Mouse (Mus musculus): ENCODE data around the gene Rassf8. TPM values are rescaled to one million over a fixed set of nuclear protein-coding genes. Genes with fewer than 3 reads are reported as not detected.

The Rassf8 gene
- polyA plus RNA-seq, 1 experiment from 2014 or later = 11.5 TPM

DNA sequence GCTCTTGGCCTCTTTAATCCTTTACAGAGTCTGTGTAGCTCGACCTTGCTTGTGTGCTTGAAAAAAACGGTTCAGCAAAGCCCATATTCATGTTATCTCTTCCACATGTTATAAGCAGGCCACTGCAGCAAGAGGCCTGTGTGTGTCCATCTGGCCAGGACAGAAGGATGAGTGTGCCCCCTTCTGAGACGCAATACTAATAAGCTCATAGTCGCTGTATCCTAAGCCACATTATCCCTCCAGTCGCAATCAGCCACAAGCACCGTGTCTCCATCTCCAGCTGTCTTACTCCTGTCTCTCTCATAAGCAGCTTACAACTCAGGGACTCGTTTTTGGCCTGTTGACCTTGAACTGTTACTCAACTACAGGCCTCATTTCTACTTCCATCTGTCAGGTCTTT lies 24.0 kb upstream of the Rassf8 start:
- WGBS = 72% methylated on average over 7 of the region's 7 CpGs
- H3K36me3 ChIP-seq (ENCODE audit: control insufficient read depth, insufficient read depth, low read length) = no peaks in the 10 kb centered on the region
- H3K4me3 ChIP-seq (ENCODE audit: low read length) = no peak overlapping the region
- H3K27me3 ChIP-seq (ENCODE audit: control insufficient read depth, insufficient read depth, low read length) = no peaks in the 10 kb centered on the region
- no peak overlapping the region for H3K9ac ChIP-seq (ENCODE audit: low read depth, low read length)
- no peak for ATAC-seq (ENCODE audit: low FRiP score, low TSS enrichment)
- no peaks in the 10 kb centered on the region for H3K4me1 ChIP-seq (ENCODE audit: control insufficient read depth, insufficient read depth, low read length)
- no peak overlapping the region for H3K27ac ChIP-seq (ENCODE audit: low read depth, low read length)
- H3K9me3 ChIP-seq (ENCODE audit: control insufficient read depth, low read length) = no peaks in the 10 kb centered on the region
- no peak overlapping the region for H3K4me2 ChIP-seq (replicated peaks; ENCODE audit: low read depth, low read length)

DNA sequence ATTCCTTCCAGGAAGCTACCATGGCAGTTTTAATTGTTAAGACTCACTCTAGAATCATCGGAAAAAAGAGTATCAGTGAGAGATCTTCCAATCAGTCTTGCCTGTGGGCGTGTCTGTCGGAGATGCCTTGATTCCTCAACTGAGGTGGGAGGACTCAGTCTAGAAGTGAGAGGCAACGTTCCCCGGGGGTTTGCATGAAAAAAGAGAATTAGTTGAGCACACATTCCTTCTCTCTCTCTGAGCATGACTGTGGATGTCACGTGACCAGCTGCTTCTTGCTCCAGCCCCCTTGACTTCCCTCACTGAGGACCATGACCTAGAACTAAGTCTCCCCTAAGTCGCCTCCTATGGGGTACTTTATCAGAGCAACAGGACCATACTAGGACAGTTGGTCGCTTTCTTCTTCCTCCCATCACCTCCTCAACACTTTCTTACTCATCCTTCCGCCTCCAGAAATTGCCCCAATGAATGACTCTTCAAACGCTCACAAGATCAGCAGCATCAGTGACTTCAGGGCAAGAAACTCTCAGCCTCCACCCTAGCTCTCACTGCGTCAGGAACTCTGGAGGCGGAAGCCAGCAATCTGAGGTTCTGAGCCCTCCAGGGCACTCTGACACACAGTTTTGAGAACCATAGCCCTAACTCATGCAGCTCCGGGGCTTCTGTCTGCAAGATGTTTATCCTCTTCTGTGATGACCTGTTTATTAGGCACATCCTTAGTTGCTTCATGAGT lies 23.3 kb upstream of the Rassf8 start:
- no peaks in the 10 kb centered on the region for H3K9me3 ChIP-seq (ENCODE audit: control insufficient read depth, low read length)
- no peak overlapping the region for H3K4me2 ChIP-seq (replicated peaks; ENCODE audit: low read depth, low read length)
- WGBS = 76% methylated on average over 13 of the region's 13 CpGs
- no peaks in the 10 kb centered on the region for H3K4me1 ChIP-seq (ENCODE audit: control insufficient read depth, insufficient read depth, low read length)
- no peak for ATAC-seq (ENCODE audit: low FRiP score, low TSS enrichment)
- no peaks in the 10 kb centered on the region for H3K27me3 ChIP-seq (ENCODE audit: control insufficient read depth, insufficient read depth, low read length)
- H3K36me3 ChIP-seq (ENCODE audit: control insufficient read depth, insufficient read depth, low read length) = no peaks in the 10 kb centered on the region
- no peak overlapping the region for H3K9ac ChIP-seq (ENCODE audit: low read depth, low read length)
- no peak overlapping the region for H3K27ac ChIP-seq (ENCODE audit: low read depth, low read length)
- H3K4me3 ChIP-seq (ENCODE audit: low read length) = no peak overlapping the region

DNA sequence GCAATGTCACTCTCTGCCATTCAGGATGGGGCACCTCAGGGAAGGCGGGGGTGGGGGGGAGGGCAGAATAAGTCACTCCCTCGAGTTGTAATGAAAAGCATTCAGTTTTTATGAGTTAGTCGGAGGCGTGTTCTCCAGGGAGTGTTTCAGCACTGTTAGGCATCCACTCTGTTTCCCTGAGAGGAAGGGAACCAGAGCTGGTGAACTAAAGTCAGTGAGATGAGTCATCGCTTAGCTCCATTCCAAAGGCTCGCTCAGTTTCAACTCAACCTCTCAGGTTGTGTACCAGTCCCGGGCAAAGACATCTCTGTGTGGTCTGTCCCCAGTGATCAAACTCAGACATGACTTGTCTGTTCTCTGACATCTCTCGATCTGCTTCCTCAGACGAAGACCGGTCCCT lies 20.7 kb upstream of the Rassf8 start:
- H3K27ac ChIP-seq (ENCODE audit: low read depth, low read length) = no peak overlapping the region
- H3K27me3 ChIP-seq (ENCODE audit: control insufficient read depth, insufficient read depth, low read length) = no peaks in the 10 kb centered on the region
- no peaks in the 10 kb centered on the region for H3K9me3 ChIP-seq (ENCODE audit: control insufficient read depth, low read length)
- WGBS = 68% methylated on average over 10 of the region's 10 CpGs
- ATAC-seq (ENCODE audit: low FRiP score, low TSS enrichment) = no peak
- H3K36me3 ChIP-seq (ENCODE audit: control insufficient read depth, insufficient read depth, low read length) = no peaks in the 10 kb centered on the region
- no peaks in the 10 kb centered on the region for H3K4me1 ChIP-seq (ENCODE audit: control insufficient read depth, insufficient read depth, low read length)
- no peak overlapping the region for H3K4me2 ChIP-seq (replicated peaks; ENCODE audit: low read depth, low read length)
- H3K4me3 ChIP-seq (ENCODE audit: low read length) = no peak overlapping the region
- H3K9ac ChIP-seq (ENCODE audit: low read depth, low read length) = no peak overlapping the region

DNA sequence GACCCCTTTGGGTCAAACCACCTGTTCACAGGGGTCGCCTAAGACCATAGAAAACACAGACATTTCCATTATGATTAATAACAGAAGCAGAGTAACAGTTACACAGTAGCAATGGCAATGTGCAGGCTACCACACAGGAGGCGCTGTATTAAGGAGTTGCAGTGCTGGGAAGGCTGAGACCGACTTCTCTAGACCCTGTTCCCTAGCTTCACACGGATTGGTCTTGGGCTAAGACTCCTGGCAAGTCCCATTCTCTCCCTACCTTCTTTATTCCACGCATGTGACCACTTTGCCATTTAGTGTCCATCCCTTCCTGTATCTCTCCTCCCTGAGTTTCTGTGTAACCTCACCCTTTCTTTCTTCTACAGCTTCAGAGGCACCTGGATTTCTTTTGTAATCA lies 19.6 kb upstream of the Rassf8 start:
- ATAC-seq (ENCODE audit: low FRiP score, low TSS enrichment) = no peak

DNA sequence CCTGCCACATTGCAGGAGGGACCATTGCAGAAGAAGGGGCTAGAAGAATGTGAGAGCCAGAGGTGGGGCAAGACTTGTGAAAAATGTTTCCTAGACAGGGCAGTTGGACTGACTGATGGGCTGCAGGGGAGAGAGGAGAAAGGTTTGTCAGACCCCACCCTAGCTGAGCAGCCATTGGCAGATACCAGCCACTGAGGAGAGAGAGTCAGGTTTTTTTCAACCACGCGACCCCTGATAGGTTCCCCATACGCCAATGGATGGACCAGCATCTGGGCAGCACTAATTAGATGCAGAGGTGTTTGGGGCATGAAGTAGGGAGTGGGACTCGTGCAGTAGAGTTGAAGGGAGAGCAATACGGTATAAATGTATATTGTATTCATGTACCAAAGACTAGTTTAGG lies 13.7 kb upstream of the Rassf8 start:
- no peak for ATAC-seq (ENCODE audit: low FRiP score, low TSS enrichment)
- 63% methylated on average over 5 of the region's 5 CpGs for WGBS

More for the DNA sequence above, 19.6 kb upstream of the Rassf8 start:
- Histone ChIP-seq H3K4me1 (ENCODE audit: control insufficient read depth, insufficient read depth, low read length) (no peaks in the 10 kb centered on the region), H3K27me3 (ENCODE audit: control insufficient read depth, insufficient read depth, low read length) (no peaks in the 10 kb centered on the region), H3K27ac (ENCODE audit: low read depth, low read length) (no peak overlapping the region), H3K9ac (ENCODE audit: low read depth, low read length) (no peak overlapping the region), H3K9me3 (ENCODE audit: control insufficient read depth, low read length) (no peaks in the 10 kb centered on the region), H3K4me2 (replicated peaks; ENCODE audit: low read depth, low read length) (no peak overlapping the region), H3K4me3 (ENCODE audit: low read length) (no peak overlapping the region), H3K36me3 (ENCODE audit: control insufficient read depth, insufficient read depth, low read length) (no peaks in the 10 kb centered on the region)
- WGBS = 56% methylated on average over 5 of the region's 5 CpGs

DNA sequence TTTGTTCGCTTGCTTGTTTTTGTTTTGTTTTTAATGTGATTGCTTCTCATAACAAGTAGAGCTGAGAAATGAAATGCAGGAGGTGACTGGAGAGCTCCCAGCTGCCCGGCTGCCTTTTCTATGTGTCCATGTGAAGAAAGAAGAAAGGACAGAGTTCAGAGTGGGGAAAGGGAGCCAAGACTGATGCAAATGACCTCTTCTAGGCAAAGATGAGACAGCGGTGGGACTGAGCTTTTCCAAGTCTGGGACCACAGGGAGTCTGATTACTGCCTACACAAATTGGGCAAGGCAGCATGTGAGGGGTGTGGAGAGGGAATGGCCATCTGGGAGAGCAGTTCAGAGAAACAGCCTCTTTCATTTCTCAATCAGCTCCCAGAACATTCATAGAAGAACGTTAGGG lies 13.3 kb upstream of the Rassf8 start:
- H3K9me3 ChIP-seq (ENCODE audit: control insufficient read depth, low read length) = no peaks in the 10 kb centered on the region
- ATAC-seq (ENCODE audit: low FRiP score, low TSS enrichment) = no peak
- 74% methylated on average over 4 of the region's 4 CpGs for WGBS
- no peak overlapping the region for H3K27ac ChIP-seq (ENCODE audit: low read depth, low read length)
- H3K4me1 ChIP-seq (ENCODE audit: control insufficient read depth, insufficient read depth, low read length) = no peaks in the 10 kb centered on the region
- no peak overlapping the region for H3K9ac ChIP-seq (ENCODE audit: low read depth, low read length)
- H3K4me2 ChIP-seq (replicated peaks; ENCODE audit: low read depth, low read length) = no peak overlapping the region
- H3K27me3 ChIP-seq (ENCODE audit: control insufficient read depth, insufficient read depth, low read length) = no peaks in the 10 kb centered on the region
- H3K36me3 ChIP-seq (ENCODE audit: control insufficient read depth, insufficient read depth, low read length) = no peaks in the 10 kb centered on the region
- no peak overlapping the region for H3K4me3 ChIP-seq (ENCODE audit: low read length)

More for the DNA sequence above, 13.7 kb upstream of the Rassf8 start:
- Histone ChIP-seq H3K27ac (ENCODE audit: low read depth, low read length) (no peak overlapping the region), H3K9ac (ENCODE audit: low read depth, low read length) (no peak overlapping the region), H3K36me3 (ENCODE audit: control insufficient read depth, insufficient read depth, low read length) (no peaks in the 10 kb centered on the region), H3K9me3 (ENCODE audit: control insufficient read depth, low read length) (no peaks in the 10 kb centered on the region), H3K4me1 (ENCODE audit: control insufficient read depth, insufficient read depth, low read length) (no peaks in the 10 kb centered on the region), H3K27me3 (ENCODE audit: control insufficient read depth, insufficient read depth, low read length) (no peaks in the 10 kb centered on the region), H3K4me2 (replicated peaks; ENCODE audit: low read depth, low read length) (no peak overlapping the region), H3K4me3 (ENCODE audit: low read length) (no peak overlapping the region)

DNA sequence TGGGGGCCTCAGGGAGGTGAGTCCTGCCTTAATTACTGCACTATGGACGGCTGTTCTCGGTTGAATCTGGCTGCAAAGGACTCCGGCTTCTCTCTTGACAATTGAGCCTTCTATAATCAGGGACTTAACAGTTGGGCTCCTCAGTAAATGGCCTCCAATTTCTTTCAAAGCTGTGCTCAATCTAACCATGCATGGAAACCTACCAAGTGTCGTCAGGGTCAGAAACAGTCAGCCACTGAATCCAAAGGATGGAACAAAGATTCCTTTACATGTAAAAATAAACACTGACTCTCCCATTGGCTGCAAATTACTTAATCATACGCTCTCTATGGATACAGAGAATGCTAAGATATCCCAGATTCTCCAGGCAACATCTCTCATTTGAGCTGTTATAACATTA lies 12.6 kb upstream of the Rassf8 start:
- no peak for ATAC-seq (ENCODE audit: low FRiP score, low TSS enrichment)
- 55% methylated on average over 5 of the region's 5 CpGs for WGBS
- Histone ChIP-seq H3K9ac (ENCODE audit: low read depth, low read length) (no peak overlapping the region), H3K4me1 (ENCODE audit: control insufficient read depth, insufficient read depth, low read length) (no peaks in the 10 kb centered on the region), H3K36me3 (ENCODE audit: control insufficient read depth, insufficient read depth, low read length) (no peaks in the 10 kb centered on the region), H3K27me3 (ENCODE audit: control insufficient read depth, insufficient read depth, low read length) (no peaks in the 10 kb centered on the region; the same call in 1 of the 2 replicates), H3K27ac (ENCODE audit: low read depth, low read length) (no peak overlapping the region), H3K4me2 (replicated peaks; ENCODE audit: low read depth, low read length) (no peak overlapping the region), H3K4me3 (ENCODE audit: low read length) (no peak overlapping the region), H3K9me3 (ENCODE audit: control insufficient read depth, low read length) (no peaks in the 10 kb centered on the region)

DNA sequence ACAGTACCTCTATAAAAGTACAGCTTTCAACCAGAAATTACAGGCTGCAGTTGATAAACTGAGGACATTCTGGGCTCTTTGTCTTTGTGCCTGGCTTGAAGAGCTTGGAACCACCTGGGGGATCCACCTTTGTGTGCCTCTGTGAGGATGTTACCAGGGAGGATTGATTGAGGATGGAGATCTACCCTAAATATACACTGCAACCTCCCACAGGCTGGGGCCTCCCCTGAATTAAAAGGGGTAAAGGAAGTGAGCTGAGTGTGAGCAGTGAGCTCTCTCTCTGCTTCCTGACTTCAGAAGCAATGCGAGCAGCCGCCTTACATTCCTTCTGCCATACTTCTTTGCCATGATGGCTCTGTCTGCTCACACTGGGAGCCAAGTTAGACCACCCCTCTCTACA lies 10.4 kb upstream of the Rassf8 start:
- Histone ChIP-seq H3K4me2 (replicated peaks; ENCODE audit: low read depth, low read length) (no peak overlapping the region), H3K4me1 (ENCODE audit: control insufficient read depth, insufficient read depth, low read length) (no peaks in the 10 kb centered on the region), H3K9me3 (ENCODE audit: control insufficient read depth, low read length) (no peaks in the 10 kb centered on the region), H3K27me3 (ENCODE audit: control insufficient read depth, insufficient read depth, low read length) (no peaks in the 10 kb centered on the region; the same call in 1 of the 2 replicates), H3K9ac (ENCODE audit: low read depth, low read length) (no peak overlapping the region), H3K4me3 (ENCODE audit: low read length) (no peak overlapping the region), H3K36me3 (ENCODE audit: control insufficient read depth, insufficient read depth, low read length) (no peaks in the 10 kb centered on the region), H3K27ac (ENCODE audit: low read depth, low read length) (no peak overlapping the region)
- WGBS = 75% methylated on average over 2 of the region's 2 CpGs
- ATAC-seq (ENCODE audit: low FRiP score, low TSS enrichment) = no peak

DNA sequence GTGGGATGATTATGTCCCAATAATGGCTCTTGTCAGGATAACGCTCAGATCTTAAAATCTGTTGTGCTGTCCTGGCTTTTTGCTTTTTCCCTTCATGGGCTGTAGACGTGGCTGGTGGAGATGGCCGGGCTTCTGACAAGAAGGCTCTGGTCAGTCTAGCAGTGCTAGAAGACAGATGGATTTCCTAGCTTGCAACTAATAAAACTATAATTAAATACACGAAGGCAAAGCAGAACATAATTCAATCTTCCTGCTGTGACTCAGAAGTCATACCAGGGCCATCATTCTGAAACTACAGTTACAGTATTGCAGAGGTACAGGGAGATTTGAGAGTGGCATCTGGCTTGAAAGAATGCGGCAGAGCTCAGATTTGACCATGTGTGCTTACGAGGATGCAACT lies 7.3 kb upstream of the Rassf8 start:
- no peak for ATAC-seq (ENCODE audit: low FRiP score, low TSS enrichment)
- no peak overlapping the region for H3K4me2 ChIP-seq (replicated peaks; ENCODE audit: low read depth, low read length)
- no peak overlapping the region for H3K27ac ChIP-seq (ENCODE audit: low read depth, low read length)
- WGBS = 79% methylated on average over 6 of the region's 6 CpGs
- H3K4me3 ChIP-seq (ENCODE audit: low read length) = no peak overlapping the region
- no peaks in the 10 kb centered on the region for H3K36me3 ChIP-seq (ENCODE audit: control insufficient read depth, insufficient read depth, low read length)
- H3K27me3 ChIP-seq (ENCODE audit: control insufficient read depth, insufficient read depth, low read length) = no peaks in the 10 kb centered on the region; the same call in 1 of the 2 replicates
- no peaks in the 10 kb centered on the region for H3K4me1 ChIP-seq (ENCODE audit: control insufficient read depth, insufficient read depth, low read length)
- H3K9ac ChIP-seq (ENCODE audit: low read depth, low read length) = no peak overlapping the region
- no peaks in the 10 kb centered on the region for H3K9me3 ChIP-seq (ENCODE audit: control insufficient read depth, low read length)
